Mouse (Mus musculus) heart, embryonic 14.5 days (tissue): ENCODE measurements around the gene Col4a2. TPM values are rescaled to one million over a fixed set of nuclear protein-coding genes. Genes with fewer than 3 reads are reported as not detected.

Experiments used
- ATAC-seq: fragments of 200-750 bp; cut with Nextera tagmentation; 2 replicates; pipeline ENCODE4 v1.8.0; 2017; ENCODE audit warnings: low read depth, moderate TSS enrichment; ENCODE audit not compliant: insufficient number of reproducible peaks, insufficient read depth, low FRiP score
- H3K27ac ChIP-seq, 2 experiments: fragments of 200-500 bp in 1 of 2; fragments of 300-500 bp in 1 of 2; sonication (generic) in 1 of 2; replicated peaks in 1 of 2; 2 replicates each; pipeline ENCODE4 v1.5.1; 2012 to 2014; ENCODE audit warnings: low read depth in 2 of 2, low read length in 2 of 2, control low read depth in 1 of 2, mild to moderate bottlenecking in 1 of 2, mixed read lengths in 1 of 2; ENCODE audit not compliant: control insufficient read depth in 1 of 2, insufficient read depth in 1 of 2
- H3K27me3 ChIP-seq: fragments of 300-500 bp; sonication (generic); 2 replicates; pipeline ENCODE4 v1.6.1; 2014; ENCODE audit warnings: mild to moderate bottlenecking, low read length, control low read depth; ENCODE audit not compliant: control insufficient read depth, insufficient read depth
- H3K36me3 ChIP-seq: fragments of 300-500 bp; sonication (generic); 2 replicates; pipeline ENCODE4 v1.6.1; 2014; ENCODE audit warnings: mild to moderate bottlenecking, control low read depth, low read length, mixed read lengths; ENCODE audit not compliant: control insufficient read depth, insufficient read depth
- H3K4me1 ChIP-seq, 2 experiments: fragments of 200-500 bp in 1 of 2; fragments of 300-500 bp in 1 of 2; sonication (generic) in 1 of 2; 2 replicates each; pipeline ENCODE4 v1.6.1; 2012 to 2014; ENCODE audit warnings: low read length in 2 of 2, control low read depth in 1 of 2, mixed read lengths in 1 of 2; ENCODE audit not compliant: control insufficient read depth in 2 of 2, insufficient read depth in 2 of 2
- H3K4me2 ChIP-seq: fragments of 300-500 bp; sonication (generic); 2 replicates; pipeline ENCODE4 v1.6.1; 2014; ENCODE audit warnings: mild to moderate bottlenecking, low read length
- H3K4me3 ChIP-seq, 2 experiments: fragments of 200-500 bp in 1 of 2; fragments of 300-500 bp in 1 of 2; sonication (generic) in 1 of 2; 2 replicates each; pipeline ENCODE4 v1.5.1; 2012 to 2014; ENCODE audit warnings: low read length in 2 of 2, mild to moderate bottlenecking in 2 of 2, control low read depth in 1 of 2, low read depth in 1 of 2, moderate library complexity in 1 of 2; ENCODE audit not compliant: control insufficient read depth in 1 of 2, insufficient read depth in 1 of 2
- H3K9ac ChIP-seq: fragments of 300-500 bp; sonication (generic); 2 replicates; pipeline ENCODE4 v1.6.1; 2014; ENCODE audit warnings: mild to moderate bottlenecking, low read length
- H3K9me3 ChIP-seq: fragments of 300-500 bp; sonication (generic); 2 replicates; pipeline ENCODE4 v1.6.1; 2016; ENCODE audit warnings: low read length, control low read depth; ENCODE audit not compliant: control insufficient read depth
- WGBS: fragments of 180-500 bp; shearing (Covaris S2); extraction: QIAGEN DNeasy Blood & Tissue Kit; methylation state at CpG from one replicate; pipeline ENCODE4 v1.1.7; 2014; 5-methylcytosine and 5-hydroxymethylcytosine counted together
- polyA plus RNA-seq: library from polyadenylated mRNA; unstranded; fragments of >200 nt; fragmentation: Nextera tagmentation; extraction: Ambion mirVana; gene quantifications from 2 replicates; pipeline ENCODE4 v1.2.1, GENCODE M21; 2014

The Col4a2 gene
- 77.7 and 80.3 TPM in 2 replicates for polyA plus RNA-seq

DNA sequence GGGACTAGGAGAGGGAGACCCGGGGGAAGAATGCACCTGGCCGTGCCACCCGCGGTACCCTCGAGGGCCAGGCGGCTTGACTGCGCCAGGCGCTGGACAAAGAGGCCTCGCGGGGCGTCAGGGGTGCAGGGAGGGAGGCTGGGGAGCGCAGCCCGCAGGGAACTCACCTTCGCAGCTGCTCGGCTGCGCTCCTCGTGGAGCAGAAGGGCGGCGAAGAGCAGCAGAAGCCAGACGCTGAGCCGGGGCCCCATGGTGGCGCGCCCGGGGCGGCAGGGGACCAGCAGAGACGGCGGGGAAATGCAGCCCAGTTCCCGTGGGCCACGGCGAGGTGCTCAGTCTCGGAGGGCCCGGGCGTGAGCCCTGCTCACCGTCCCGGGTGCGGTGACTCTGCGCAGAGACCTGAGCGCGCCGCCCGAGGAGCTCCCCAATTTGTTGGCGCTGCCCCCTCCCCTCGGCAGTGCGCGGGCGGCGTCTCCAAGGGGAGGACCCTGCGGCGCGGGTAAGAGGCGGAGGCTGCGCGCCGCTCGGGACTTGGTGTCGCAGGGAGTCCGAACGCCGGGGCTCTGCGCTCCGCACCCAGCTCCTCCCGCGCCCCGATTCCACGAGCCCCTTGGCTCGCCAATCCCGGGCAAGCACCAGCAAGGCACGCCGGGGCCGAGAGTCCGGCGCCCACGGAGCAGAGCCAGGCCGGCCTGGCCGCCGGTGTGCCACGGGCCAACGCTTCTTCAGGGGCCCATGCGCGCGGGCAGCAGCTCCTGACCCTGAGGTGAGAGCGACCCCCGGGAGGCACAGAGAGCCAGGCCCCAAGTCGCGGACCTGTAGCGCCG is at the start of gene Col4a2, which contains the start of gene Col4a1:
Gene Col4a2 (plus strand): TSS at position 457 of the 827 bp plus-strand sequence.
Gene Col4a1 (minus strand): TSS at position 478 of the 827 bp plus-strand sequence.
- H3K4me2 ChIP-seq, result peak within 1 kb of the TSS; percentile 88
- H3K9ac ChIP-seq, result peak within 1 kb of the TSS; percentile 97
- peaks cover 18% of the 10 kb centered on the region for H3K36me3 ChIP-seq
- peak within 1 kb of the TSS; percentile 80 to 88 for H3K27ac ChIP-seq
- H3K4me3 ChIP-seq, result peak within 1 kb of the TSS; percentile 90 to 91
- H3K4me1 ChIP-seq, result peaks cover 47 to 65% of the 10 kb centered on the region in 2 experiments
- H3K9me3 ChIP-seq, result no peaks in the 10 kb centered on the region
- ATAC-seq, result peak; percentile 68
- no peaks in the 10 kb centered on the region for H3K27me3 ChIP-seq
- under 1% methylated on average over 78 of the region's 87 CpGs for WGBS

DNA sequence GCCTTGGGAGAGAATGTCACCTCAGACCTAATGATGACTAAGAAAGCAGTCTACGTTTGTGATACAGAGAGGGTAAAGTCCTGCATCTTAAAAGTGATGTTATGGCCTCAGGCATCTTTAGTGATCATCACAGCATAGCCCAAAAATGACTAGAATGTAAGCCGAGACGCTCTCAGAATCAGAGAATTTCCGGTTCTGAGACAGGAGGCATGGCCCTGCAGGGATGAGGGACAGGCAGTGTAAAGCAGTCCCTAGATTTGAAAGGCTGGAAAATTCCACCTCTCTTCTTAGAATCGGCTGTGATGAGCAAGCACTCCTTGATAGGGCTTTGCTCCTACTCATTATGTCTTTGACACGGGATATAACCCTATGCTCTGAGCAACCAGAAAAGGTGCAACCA is 48.8 kb upstream of the Col4a2 start:
- Histone ChIP-seq H3K4me1 (peaks cover 38 to 62% of the 10 kb centered on the region in 2 experiments), H3K9ac (no peak overlapping the region), H3K27me3 (no peaks in the 10 kb centered on the region), H3K9me3 (no peaks in the 10 kb centered on the region), H3K4me2 (no peak overlapping the region), H3K27ac (no peak overlapping the region), H3K36me3 (peaks cover 14% of the 10 kb centered on the region; the same call in 1 of the 2 replicates), H3K4me3 (no peak overlapping the region)
- WGBS, result 70% methylated on average over 6 of the region's 6 CpGs
- no peak for ATAC-seq

DNA sequence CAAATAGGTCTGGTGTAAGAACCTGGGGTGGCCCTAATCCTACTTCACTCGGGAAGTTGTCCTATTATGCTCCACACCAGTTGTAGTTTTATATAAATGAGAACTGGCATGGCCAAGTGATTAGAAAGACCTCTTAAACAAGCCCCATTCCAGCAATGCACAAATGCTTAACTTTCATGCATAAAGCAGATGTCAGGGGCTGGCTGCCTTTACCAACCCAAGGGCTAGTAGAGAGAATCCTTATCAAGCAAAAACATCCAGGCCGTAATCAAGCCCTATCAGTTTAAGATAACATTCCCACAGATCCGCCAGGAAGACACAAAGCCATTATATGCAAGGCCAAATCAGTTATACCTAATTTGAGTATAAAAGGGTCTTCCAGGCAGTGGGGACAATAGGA is 46.6 kb upstream of the Col4a2 start:
- WGBS, result 54% methylated on average over 3 of the region's 3 CpGs
- peaks cover 14% of the 10 kb centered on the region; the same call in 1 of the 2 replicates for H3K36me3 ChIP-seq

DNA sequence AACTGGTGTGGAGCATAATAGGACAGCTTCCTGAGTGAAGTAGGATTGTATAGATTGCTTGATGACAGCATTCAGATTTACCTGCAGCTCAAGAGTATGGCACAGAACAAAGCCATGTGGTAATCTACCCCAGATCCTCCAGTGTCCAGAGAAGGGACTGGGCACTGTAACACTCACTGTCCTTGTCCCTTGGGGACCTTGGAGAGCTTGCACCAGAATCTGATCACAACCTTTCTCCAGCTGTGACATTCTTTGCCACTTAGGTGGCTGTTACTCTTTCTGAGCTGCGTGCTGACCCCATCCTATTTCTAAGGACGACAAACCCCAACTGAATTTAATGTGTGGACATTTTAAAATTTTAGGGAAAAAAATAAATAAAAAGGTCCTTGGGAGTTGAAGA is 46.1 kb upstream of the Col4a2 start:
- 36% methylated on average over 2 of the region's 2 CpGs for WGBS
- no peak overlapping the region for H3K4me2 ChIP-seq
- no peak for ATAC-seq
- H3K27me3 ChIP-seq, result no peaks in the 10 kb centered on the region
- no peak overlapping the region for H3K4me3 ChIP-seq
- no peak overlapping the region for H3K27ac ChIP-seq
- H3K4me1 ChIP-seq, result peaks cover 37 to 45% of the 10 kb centered on the region in 2 experiments
- peaks cover 14% of the 10 kb centered on the region; the same call in 1 of the 2 replicates for H3K36me3 ChIP-seq
- H3K9me3 ChIP-seq, result no peaks in the 10 kb centered on the region
- H3K9ac ChIP-seq, result no peak overlapping the region

More for the DNA sequence above, 46.6 kb upstream of the Col4a2 start:
- peaks cover 32 to 43% of the 10 kb centered on the region in 2 experiments for H3K4me1 ChIP-seq
- H3K27me3 ChIP-seq, result no peaks in the 10 kb centered on the region
- no peak overlapping the region for H3K27ac ChIP-seq
- H3K9me3 ChIP-seq, result no peaks in the 10 kb centered on the region
- H3K4me3 ChIP-seq, result no peak overlapping the region
- ATAC-seq, result no peak
- no peak overlapping the region for H3K4me2 ChIP-seq
- no peak overlapping the region for H3K9ac ChIP-seq

DNA sequence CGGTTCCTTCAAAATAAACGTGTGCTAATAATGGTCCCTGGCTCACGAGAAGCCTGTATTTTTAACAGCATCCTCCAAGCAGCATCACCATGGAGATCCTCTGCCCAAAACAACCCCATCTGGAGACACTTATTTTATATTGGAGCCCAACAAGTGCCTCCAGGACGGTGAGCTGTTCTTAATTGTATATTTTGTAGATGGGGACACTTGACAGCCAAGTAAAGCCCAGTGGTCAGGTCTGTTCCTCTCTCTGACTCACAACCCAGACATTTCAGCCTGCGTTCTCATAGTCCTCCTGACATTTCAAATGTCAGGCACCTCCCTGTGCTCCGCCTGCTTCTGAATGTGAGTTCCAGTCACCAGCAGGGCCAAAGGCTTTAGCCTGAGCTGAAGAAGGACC is 43.9 kb upstream of the Col4a2 start:
- Histone ChIP-seq H3K36me3 (peaks cover 14% of the 10 kb centered on the region; the same call in 1 of the 2 replicates), H3K4me1 (peaks cover 37 to 44% of the 10 kb centered on the region in 2 experiments), H3K4me2 (no peak overlapping the region), H3K27me3 (no peaks in the 10 kb centered on the region), H3K4me3 (no peak overlapping the region), H3K27ac (no peak overlapping the region), H3K9me3 (no peaks in the 10 kb centered on the region), H3K9ac (no peak overlapping the region)
- 64% methylated on average over 6 of the region's 6 CpGs for WGBS
- ATAC-seq, result no peak

DNA sequence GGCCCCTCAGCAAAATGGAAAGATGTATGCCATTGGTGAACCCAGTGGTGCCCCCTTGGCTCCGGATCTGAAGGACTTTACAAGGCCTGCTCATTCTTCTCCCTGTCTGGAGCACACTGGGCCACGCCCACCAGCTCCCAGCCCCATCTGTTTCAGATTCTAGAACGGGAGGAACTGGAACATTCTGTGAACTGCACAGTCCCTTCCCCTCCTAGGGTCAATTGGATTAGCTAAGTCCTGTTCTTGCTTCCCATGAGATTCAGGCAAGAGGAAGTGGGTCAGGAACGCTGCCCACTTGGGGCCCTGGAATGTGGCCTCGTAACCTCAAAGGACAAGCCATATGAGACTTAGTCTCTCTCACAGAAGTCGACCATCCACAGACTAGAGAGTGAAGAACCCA is 41.8 kb upstream of the Col4a2 start:
- Histone ChIP-seq H3K9me3 (no peaks in the 10 kb centered on the region), H3K4me1 (peaks cover 43 to 55% of the 10 kb centered on the region in 2 experiments), H3K36me3 (peaks cover 5% of the 10 kb centered on the region; the same call in 1 of the 2 replicates), H3K4me2 (no peak overlapping the region), H3K27me3 (no peaks in the 10 kb centered on the region), H3K4me3 (no peak overlapping the region), H3K27ac (0 out of 4 replicates have a peak overlapping the region, but pooled peaks of 1 of the 2 experiments have one; percentile 10), H3K9ac (no peak overlapping the region)
- ATAC-seq, result no peak
- 65% methylated on average over 6 of the region's 6 CpGs for WGBS

DNA sequence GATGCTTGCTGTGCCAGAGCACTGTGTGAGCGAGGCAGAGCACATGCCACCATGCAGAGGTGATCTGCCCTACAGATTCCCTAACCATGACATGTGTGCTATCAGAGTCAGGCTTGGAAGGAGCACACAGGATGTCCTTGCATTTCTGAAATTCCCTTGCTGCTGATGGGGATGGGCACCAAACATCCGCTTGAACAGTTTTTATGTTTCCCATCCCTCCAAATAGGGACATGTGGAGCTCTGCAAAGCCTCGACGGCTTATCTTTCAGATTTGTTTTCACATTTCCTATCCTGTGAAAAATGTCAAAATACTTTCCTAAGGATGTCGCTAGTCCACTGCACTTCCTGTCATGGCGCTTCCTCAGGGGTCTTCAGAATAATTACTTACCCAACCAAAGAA is 40.4 kb upstream of the Col4a2 start:
- H3K9me3 ChIP-seq, result no peaks in the 10 kb centered on the region
- no peaks in the 10 kb centered on the region for H3K27me3 ChIP-seq
- no peak overlapping the region for H3K4me2 ChIP-seq
- ATAC-seq, result no peak
- H3K36me3 ChIP-seq, result no peaks in the 10 kb centered on the region
- peaks cover 47 to 52% of the 10 kb centered on the region in 2 experiments for H3K4me1 ChIP-seq
- peak overlapping the region; percentile 20 to 63 for H3K27ac ChIP-seq
- no peak overlapping the region for H3K4me3 ChIP-seq
- 63% methylated on average over 6 of the region's 6 CpGs for WGBS
- no peak overlapping the region for H3K9ac ChIP-seq
